Mouse (Mus musculus) heart, postnatal 0 days (tissue): ENCODE results near the gene Lingo2. TPM values are rescaled to one million over a fixed set of nuclear protein-coding genes. Genes with fewer than 3 reads are reported as not detected.

Experiments used
- ATAC-seq: fragments of 200-750 bp; cut with Nextera tagmentation; 2 replicates; pipeline ENCODE4 v1.8.0; 2017; ENCODE audit warnings: low read depth, moderate number of reproducible peaks, moderate library complexity; ENCODE audit not compliant: insufficient read depth
- DNase-seq: peaks from one replicate; pipeline ENCODE4 v3.0.0-alpha.2; 2016; ENCODE audit warnings: low spot score
- H3K27ac ChIP-seq: fragments of 300-500 bp; sonication (generic); 2 replicates; pipeline ENCODE4 v1.5.1; 2014; ENCODE audit warnings: low read depth, mild to moderate bottlenecking
- H3K27me3 ChIP-seq: fragments of 300-500 bp; sonication (generic); 2 replicates; pipeline ENCODE4 v1.6.1; 2014; ENCODE audit warnings: low read length, mixed read lengths; ENCODE audit not compliant: control insufficient read depth, insufficient read depth
- H3K36me3 ChIP-seq: fragments of 300-500 bp; sonication (generic); replicated peaks from 2 replicates; pipeline ENCODE4 v1.6.1; 2014; ENCODE audit warnings: low read length, mixed read lengths; ENCODE audit not compliant: control insufficient read depth, insufficient read depth
- H3K4me1 ChIP-seq: fragments of 300-500 bp; sonication (generic); 2 replicates; pipeline ENCODE4 v1.6.1; 2014; ENCODE audit warnings: antibody characterized with exemption; ENCODE audit not compliant: control insufficient read depth, insufficient read depth
- H3K4me2 ChIP-seq: fragments of 300-500 bp; sonication (generic); 2 replicates; pipeline ENCODE4 v1.6.1; 2014; ENCODE audit warnings: low read depth, mild to moderate bottlenecking, low read length, moderate library complexity
- H3K4me3 ChIP-seq: fragments of 300-500 bp; sonication (generic); 2 replicates; pipeline ENCODE4 v1.5.1; 2014; ENCODE audit warnings: low read depth, low read length
- H3K9ac ChIP-seq: fragments of 300-500 bp; sonication (generic); replicated peaks from 2 replicates; pipeline ENCODE4 v1.6.1; 2014; ENCODE audit warnings: low read depth, low read length, mixed read lengths
- H3K9me3 ChIP-seq: fragments of 300-500 bp; sonication (generic); replicated peaks from 2 replicates; pipeline ENCODE4 v1.6.1; 2016; ENCODE audit warnings: low read length; ENCODE audit not compliant: control insufficient read depth
- CTCF ChIP-seq: IDR thresholded peaks from 2 replicates; pipeline ENCODE4 v1.5.1; 2016; ENCODE audit warnings: antibody characterized with exemption, control low read depth, low read depth
- EP300 ChIP-seq: IDR thresholded peaks from 2 replicates; pipeline ENCODE4 v1.6.1; 2016; ENCODE audit warnings: antibody characterized with exemption, low read depth
- WGBS: fragments of 180-500 bp; shearing (Covaris S2); extraction: QIAGEN DNeasy Blood & Tissue Kit; methylation state at CpG from one replicate; pipeline ENCODE4 v1.1.7; 2014; 5-methylcytosine and 5-hydroxymethylcytosine counted together
- polyA plus RNA-seq: library from polyadenylated mRNA; unstranded; fragments of >200 nt; fragmentation: Nextera tagmentation; extraction: Ambion mirVana; gene quantifications from 2 replicates; pipeline ENCODE4 v1.2.1, GENCODE M21; 2015
- total RNA-seq: library from RNA; depleted of rRNA; stranded (reverse); fragments of >200 nt; gene quantifications from 2 replicates; pipeline ENCODE4 v1.2.3, GENCODE M21; 2014; ENCODE audit warnings: low replicate concordance

Gene Lingo2
- total and polyA plus RNA-seq, 2 experiments from 2014 or later: 0.12 TPM; not detected in 1

DNA sequence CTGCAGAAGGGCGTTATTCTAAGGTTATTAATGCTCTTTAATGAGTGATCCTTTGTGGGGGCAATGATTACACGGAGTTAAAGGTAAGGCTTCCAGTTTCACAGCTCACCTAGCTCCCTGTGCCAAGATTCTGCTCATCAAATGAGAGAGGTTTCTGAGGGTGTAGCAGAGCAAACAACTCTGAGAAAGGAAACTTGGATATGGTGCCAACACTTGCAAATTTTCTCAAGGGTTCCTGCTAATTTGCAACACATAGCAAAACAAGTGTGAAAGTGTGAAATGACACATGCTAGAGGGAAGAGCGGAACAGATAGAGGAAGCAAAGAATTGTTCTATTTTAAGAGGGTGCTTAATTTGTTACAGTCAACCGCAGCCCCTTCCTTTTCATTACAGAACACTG lies 767.9 kb downstream of the Lingo2 start:
- 26% methylated on average over 4 of the region's 4 CpGs for WGBS
- no peaks in the 10 kb centered on the region for H3K36me3 ChIP-seq

DNA sequence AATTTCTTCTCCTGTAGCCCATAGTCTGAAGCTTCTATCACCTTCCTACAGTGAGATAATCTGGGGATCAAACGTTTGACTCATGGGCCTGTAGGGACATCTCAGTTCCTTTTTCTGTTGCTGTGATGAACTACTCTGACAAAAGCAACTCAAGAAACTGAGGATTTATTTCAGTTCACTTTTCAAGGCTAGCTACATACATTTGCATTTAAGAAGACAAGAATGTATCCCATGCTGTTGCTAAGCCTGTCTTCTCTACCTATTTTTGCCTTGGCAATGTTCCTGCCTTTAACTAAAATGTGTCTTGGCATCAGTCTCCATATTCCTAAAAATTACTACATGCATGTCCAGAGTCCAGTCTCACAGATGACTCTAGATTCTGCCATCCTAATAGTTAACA lies 781.4 kb downstream of the Lingo2 start:
- Histone ChIP-seq H3K4me2 (no peak overlapping the region), H3K27me3 (no peaks in the 10 kb centered on the region), H3K36me3 (no peaks in the 10 kb centered on the region), H3K4me3 (no peak overlapping the region), H3K27ac (no peak overlapping the region), H3K9me3 (no peaks in the 10 kb centered on the region), H3K4me1 (no peaks in the 10 kb centered on the region), H3K9ac (no peak overlapping the region)
- no peak for ATAC-seq
- TF ChIP-seq EP300 (no peak), CTCF (no peak)
- no peak for DNase-seq
- 29% methylated on average over 1 of the region's 1 CpGs for WGBS

More for the DNA sequence above, 767.9 kb downstream of the Lingo2 start:
- Histone ChIP-seq H3K27ac (no peak overlapping the region), H3K4me3 (no peak overlapping the region), H3K4me2 (no peak overlapping the region), H3K9me3 (no peaks in the 10 kb centered on the region), H3K27me3 (no peaks in the 10 kb centered on the region), H3K9ac (no peak overlapping the region), H3K4me1 (no peaks in the 10 kb centered on the region)
- ATAC-seq (no peak), DNase-seq (no peak)
- no peak for TF ChIP-seq CTCF

DNA sequence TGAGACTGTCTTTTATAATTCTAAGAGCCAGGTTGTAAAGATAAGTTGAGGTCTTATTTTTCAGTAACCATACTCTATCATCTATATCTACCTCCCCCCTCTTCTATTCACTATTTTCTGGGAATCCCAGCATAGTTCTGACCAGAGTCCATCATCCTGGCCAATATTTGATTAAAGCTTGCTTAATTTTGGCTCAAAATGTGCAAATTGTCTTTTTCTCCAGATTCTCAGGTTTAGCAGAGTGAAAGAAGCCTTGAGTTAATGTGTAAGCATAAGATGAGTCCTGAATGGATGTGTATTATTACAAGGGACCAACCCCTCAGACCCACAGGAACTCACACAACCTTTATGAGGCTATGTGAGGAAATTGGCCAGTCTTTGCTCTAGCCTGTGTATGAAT lies 820.2 kb downstream of the Lingo2 start:
- DNase-seq: no peak

DNA sequence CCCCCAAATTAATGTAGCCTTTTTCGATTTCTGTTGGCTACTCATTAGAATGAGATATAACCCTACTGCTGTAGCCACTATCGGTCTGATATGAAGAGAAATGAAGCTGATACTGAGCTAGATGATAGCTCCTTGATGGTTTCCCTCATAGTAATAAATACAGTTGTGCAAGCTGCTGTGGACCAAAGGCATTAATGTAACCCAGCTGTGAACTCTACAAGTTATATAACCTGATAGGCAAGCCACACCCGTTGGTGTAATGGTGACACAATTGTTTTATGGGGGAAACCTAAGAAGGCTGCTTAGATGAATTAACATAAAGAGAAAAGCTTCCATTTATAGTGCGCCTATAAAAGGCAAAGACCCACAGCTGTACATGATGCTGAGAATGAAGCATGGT lies 856.1 kb downstream of the Lingo2 start:
- Histone ChIP-seq H3K4me1 (no peaks in the 10 kb centered on the region), H3K27me3 (no peaks in the 10 kb centered on the region), H3K4me3 (no peak overlapping the region), H3K36me3 (no peaks in the 10 kb centered on the region), H3K4me2 (no peak overlapping the region), H3K27ac (no peak overlapping the region), H3K9ac (no peak overlapping the region), H3K9me3 (no peaks in the 10 kb centered on the region)
- ATAC-seq (no peak), DNase-seq (no peak)
- TF ChIP-seq CTCF (no peak), EP300 (no peak)
- 72% methylated on average over 4 of the region's 4 CpGs for WGBS

More for the DNA sequence above, 820.2 kb downstream of the Lingo2 start:
- Histone ChIP-seq H3K9me3 (no peaks in the 10 kb centered on the region), H3K36me3 (no peaks in the 10 kb centered on the region), H3K27me3 (no peaks in the 10 kb centered on the region), H3K4me1 (no peaks in the 10 kb centered on the region), H3K4me3 (no peak overlapping the region), H3K9ac (no peak overlapping the region), H3K4me2 (no peak overlapping the region), H3K27ac (no peak overlapping the region)
- ATAC-seq: no peak
- TF ChIP-seq EP300 (no peak), CTCF (no peak)

DNA sequence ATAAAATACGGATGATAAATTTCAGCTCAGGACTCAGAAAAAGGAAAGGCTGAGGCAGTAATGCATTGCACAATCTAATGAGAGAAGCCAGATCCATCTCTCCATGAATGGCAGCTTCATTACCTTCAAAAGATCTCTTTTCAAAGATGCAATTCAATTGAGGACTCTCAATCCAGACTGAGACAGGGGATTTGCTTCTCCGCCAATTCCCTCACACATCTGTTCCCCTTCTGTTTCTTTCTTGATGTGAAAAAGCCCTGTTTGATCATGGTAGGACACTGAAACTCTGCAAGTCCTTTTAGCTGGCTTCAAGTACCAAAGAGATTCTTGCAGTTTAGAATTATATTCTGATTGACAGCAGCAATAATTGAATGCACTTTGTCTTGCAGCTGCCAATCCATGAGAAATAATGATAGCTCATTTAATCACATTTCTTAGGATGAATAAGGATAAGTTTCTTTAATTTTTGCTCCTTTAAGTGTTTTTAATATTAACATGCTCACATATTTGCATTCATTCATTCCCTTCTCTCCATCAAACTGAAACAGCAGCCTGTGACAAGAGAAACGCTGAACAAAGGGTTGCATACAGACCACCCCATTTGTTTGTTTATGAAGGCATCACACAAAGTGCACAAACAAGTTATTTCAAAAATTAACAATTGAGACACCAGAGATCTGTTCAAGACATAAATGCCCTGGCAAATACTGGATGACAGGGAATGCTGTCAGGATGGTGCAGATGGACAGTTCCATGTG lies 870.3 kb downstream of the Lingo2 start:
- Histone ChIP-seq H3K4me2 (no peak overlapping the region), H3K27me3 (no peaks in the 10 kb centered on the region), H3K36me3 (no peaks in the 10 kb centered on the region), H3K27ac (no peak overlapping the region), H3K4me1 (no peaks in the 10 kb centered on the region), H3K9ac (no peak overlapping the region), H3K4me3 (no peak overlapping the region), H3K9me3 (no peaks in the 10 kb centered on the region)
- no peak for DNase-seq
- TF ChIP-seq CTCF (no peak), EP300 (no peak)
- ATAC-seq: no peak
- 80% methylated on average over 3 of the region's 3 CpGs for WGBS
